Mouse (Mus musculus): Measurements from ENCODE around the gene Ctnnbip1.

DNA sequence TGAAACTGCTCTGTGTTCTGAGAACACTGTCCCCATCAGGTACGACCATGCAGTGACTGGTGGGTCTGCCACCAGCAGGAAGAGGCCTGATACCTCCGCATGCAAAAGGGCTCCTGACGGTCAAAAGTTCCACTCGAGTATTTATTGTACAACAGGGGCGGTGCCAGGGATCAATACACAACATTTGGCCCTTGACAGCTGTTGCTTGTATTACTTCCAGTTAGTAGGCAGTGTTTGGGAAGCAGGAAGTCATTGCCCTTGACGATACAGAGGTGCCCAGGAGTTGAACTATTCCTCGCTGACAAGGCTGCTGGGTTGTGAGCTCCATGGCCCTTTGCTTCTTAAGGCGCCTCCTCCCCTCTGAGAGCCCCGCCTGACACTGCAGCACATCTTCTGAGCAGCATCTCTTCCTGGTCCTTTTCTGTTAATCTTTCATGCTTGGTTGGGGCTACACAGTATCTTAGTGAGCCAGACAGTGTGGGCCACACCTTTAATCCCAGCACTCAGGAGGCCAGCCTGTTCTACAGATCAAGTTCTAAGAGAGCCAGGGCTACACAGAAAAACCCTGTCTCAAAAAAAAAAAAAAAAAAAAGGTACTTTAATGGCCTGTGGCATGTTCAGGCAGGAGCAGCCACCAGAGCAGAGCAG, 28.9 kb downstream of the Ctnnbip1 start:
- TF ChIP-seq POLR2A (IDR thresholded peaks at IDR 0.05; ENCODE audit: low read depth, low read length) (no peak), CTCF (IDR thresholded peaks at IDR 0.05; ENCODE audit: extremely low read depth, insufficient read length, insufficient replicate concordance, low read depth, low read length) (no peak)

All from small intestine, adult 2 months (tissue).